Mouse (Mus musculus) retina, postnatal 1 day (tissue): ENCODE results near the gene Pde8a.
A peak's percentile ranks its signal among the peaks of the same experiment; 100 is the strongest.

Experiments used
- DNase-seq: peaks from one replicate; pipeline ENCODE4 v3.0.0-alpha.2; 2012

Pde8a gene

GRCm38 (mm10) chr7:81341563-81341962 is 128.2 kb downstream of the Pde8a start:
- peak; percentile 70 for DNase-seq

- DNase-seq, result no peak
These were observed 129.1 kb downstream of the Pde8a start for GRCm38 (mm10) chr7:81342356-81343094.

GRCm38 (mm10) chr7:81343316-81343715 is 129.9 kb downstream of the Pde8a start:
- DNase-seq, result no peak

GRCm38 (mm10) chr7:81343831-81344230 is 130.4 kb downstream of the Pde8a start:
- no peak for DNase-seq

- DNase-seq, result peak; percentile 96
These were observed 131.4 kb downstream of the Pde8a start, which contains the start of gene Rps17 for GRCm38 (mm10) chr7:81344544-81345446. Rps17 (minus strand) TSS chr7:81345254.

GRCm38 (mm10) chr7:81345447-81346170 is 132.2 kb downstream of the Pde8a start:
- DNase-seq, result no peak

GRCm38 (mm10) chr7:81348206-81348605 is 134.8 kb downstream of the Pde8a start:
- peak; percentile 30 for DNase-seq

- DNase-seq, result no peak
These were observed 138.4 kb downstream of the Pde8a start for GRCm38 (mm10) chr7:81351826-81352225.

- no peak for DNase-seq
These were observed 142.3 kb downstream of the Pde8a start for GRCm38 (mm10) chr7:81355746-81356145.

- no peak for DNase-seq
These were observed 143.0 kb downstream of the Pde8a start for GRCm38 (mm10) chr7:81356360-81356759.

GRCm38 (mm10) chr7:81356975-81357374 is 143.6 kb downstream of the Pde8a start:
- DNase-seq, result no peak

GRCm38 (mm10) chr7:81367946-81368345 is 154.6 kb downstream of the Pde8a start:
- DNase-seq, result no peak

- no peak for DNase-seq
These were observed 156.3 kb downstream of the Pde8a start for GRCm38 (mm10) chr7:81369724-81370123.

- no peak for DNase-seq
These were observed 158.4 kb downstream of the Pde8a start for GRCm38 (mm10) chr7:81371811-81372210.

GRCm38 (mm10) chr7:81372337-81372920 is 159.0 kb downstream of the Pde8a start:
- DNase-seq, result peak; percentile 74

- DNase-seq, result no peak
These were observed 166.0 kb downstream of the Pde8a start for GRCm38 (mm10) chr7:81379363-81379762.
